Mouse (Mus musculus): ENCODE measurements around the gene Hnrnpll. TPM values are rescaled to one million over a fixed set of nuclear protein-coding genes. Genes with fewer than 3 reads are reported as not detected.

Gene Hnrnpll
- polyA plus RNA-seq, 1 experiment from 2014 or later = 86.7 TPM

GRCm38 (mm10) chr17:80083223-80083622 lies 21.1 kb upstream of the Hnrnpll start:
- Histone ChIP-seq H3K36me3 (no peaks in the 10 kb centered on the region), H3K4me3 (no peak overlapping the region), H3K27ac (replicated peaks) (no peak overlapping the region), H3K27me3 (ENCODE audit: low read depth, poor library complexity, severe bottlenecking) (no peaks in the 10 kb centered on the region), H3K4me1 (no peaks in the 10 kb centered on the region), H3K9me3 (replicated peaks) (no peaks in the 10 kb centered on the region)
- 81% methylated on average over 6 of the region's 6 CpGs for WGBS
- DNase-seq (ENCODE audit: low spot score) = no peak

GRCm38 (mm10) chr17:80078726-80079125 lies 16.6 kb upstream of the Hnrnpll start:
- Histone ChIP-seq H3K4me1 (no peaks in the 10 kb centered on the region), H3K27ac (replicated peaks) (no peak overlapping the region), H3K4me3 (no peak overlapping the region), H3K36me3 (no peaks in the 10 kb centered on the region), H3K27me3 (ENCODE audit: low read depth, poor library complexity, severe bottlenecking) (no peaks in the 10 kb centered on the region), H3K9me3 (replicated peaks) (no peaks in the 10 kb centered on the region)
- DNase-seq (ENCODE audit: low spot score) = no peak
- WGBS = 93% methylated on average over 4 of the region's 4 CpGs

GRCm38 (mm10) chr17:80067257-80067656 lies 5.1 kb upstream of the Hnrnpll start:
- DNase-seq (ENCODE audit: low spot score) = no peak
- H3K4me1 ChIP-seq = peaks cover 12% of the 10 kb centered on the region
- no peaks in the 10 kb centered on the region for H3K27me3 ChIP-seq (ENCODE audit: low read depth, poor library complexity, severe bottlenecking)
- H3K36me3 ChIP-seq = no peaks in the 10 kb centered on the region
- no peaks in the 10 kb centered on the region for H3K9me3 ChIP-seq (replicated peaks)
- no peak overlapping the region for H3K27ac ChIP-seq (replicated peaks)
- 88% methylated on average over 5 of the region's 6 CpGs for WGBS
- no peak overlapping the region for H3K4me3 ChIP-seq

GRCm38 (mm10) chr17:80063840-80064495 lies 1.8 kb upstream of the Hnrnpll start:
- Histone ChIP-seq H3K27ac (replicated peaks) (no peak overlapping the region), H3K4me1 (peaks cover 26% of the 10 kb centered on the region), H3K9me3 (replicated peaks) (no peaks in the 10 kb centered on the region), H3K36me3 (no peaks in the 10 kb centered on the region), H3K27me3 (ENCODE audit: low read depth, poor library complexity, severe bottlenecking) (no peaks in the 10 kb centered on the region), H3K4me3 (no peak overlapping the region)
- 74% methylated on average over 8 of the region's 8 CpGs for WGBS
- DNase-seq (ENCODE audit: low spot score) = peak; percentile 17

GRCm38 (mm10) chr17:80063386-80063785 lies 1.3 kb upstream of the Hnrnpll start:
- Histone ChIP-seq H3K4me3 (peak overlapping the region; percentile 78; the same call in 1 of the 2 replicates), H3K27ac (replicated peaks) (no peak overlapping the region), H3K27me3 (ENCODE audit: low read depth, poor library complexity, severe bottlenecking) (no peaks in the 10 kb centered on the region), H3K9me3 (replicated peaks) (no peaks in the 10 kb centered on the region), H3K36me3 (peaks cover 2% of the 10 kb centered on the region; the same call in 1 of the 2 replicates), H3K4me1 (peaks cover 32% of the 10 kb centered on the region)
- no peak for DNase-seq (ENCODE audit: low spot score)
- WGBS = 91% methylated on average over 10 of the region's 10 CpGs

GRCm38 (mm10) chr17:80062620-80063010 lies 481 bp upstream of the Hnrnpll start:
- peaks cover 9% of the 10 kb centered on the region for H3K36me3 ChIP-seq
- peaks cover 35% of the 10 kb centered on the region for H3K4me1 ChIP-seq
- WGBS = 3% methylated on average over 15 of the region's 15 CpGs
- no peaks in the 10 kb centered on the region for H3K27me3 ChIP-seq (ENCODE audit: low read depth, poor library complexity, severe bottlenecking)
- no peak for DNase-seq (ENCODE audit: low spot score)
- H3K27ac ChIP-seq (replicated peaks) = peak overlapping the region; percentile 97
- no peaks in the 10 kb centered on the region for H3K9me3 ChIP-seq (replicated peaks)
- H3K4me3 ChIP-seq = peak overlapping the region; percentile 78

- H3K4me1 ChIP-seq = peaks cover 35% of the 10 kb centered on the region
- H3K27me3 ChIP-seq (ENCODE audit: low read depth, poor library complexity, severe bottlenecking) = no peaks in the 10 kb centered on the region
- peak; percentile 72 for DNase-seq (ENCODE audit: low spot score)
- under 1% methylated on average over 83 of the region's 83 CpGs for WGBS
- peaks cover 21% of the 10 kb centered on the region for H3K36me3 ChIP-seq
- peak overlapping the region; percentile 97 for H3K27ac ChIP-seq (replicated peaks)
- H3K9me3 ChIP-seq (replicated peaks) = no peaks in the 10 kb centered on the region
- H3K4me3 ChIP-seq = peak overlapping the region; percentile 78
Measured at GRCm38 (mm10) chr17:80060828-80061782, 1.0 kb downstream of the Hnrnpll start.

- H3K9me3 ChIP-seq (replicated peaks) = no peaks in the 10 kb centered on the region
- H3K4me3 ChIP-seq = peak overlapping the region; percentile 78
- WGBS = 29% methylated on average over 5 of the region's 5 CpGs
- peaks cover 23% of the 10 kb centered on the region for H3K36me3 ChIP-seq
- peak overlapping the region; percentile 97 for H3K27ac ChIP-seq (replicated peaks)
- H3K27me3 ChIP-seq (ENCODE audit: low read depth, poor library complexity, severe bottlenecking) = no peaks in the 10 kb centered on the region
- DNase-seq (ENCODE audit: low spot score) = no peak
- peaks cover 35% of the 10 kb centered on the region for H3K4me1 ChIP-seq
Measured at GRCm38 (mm10) chr17:80060151-80060550, 2.0 kb downstream of the Hnrnpll start.

GRCm38 (mm10) chr17:80059731-80060130 lies 2.4 kb downstream of the Hnrnpll start:
- Histone ChIP-seq H3K36me3 (peaks cover 25% of the 10 kb centered on the region), H3K4me1 (peaks cover 35% of the 10 kb centered on the region), H3K27ac (replicated peaks) (no peak overlapping the region), H3K4me3 (peak overlapping the region; percentile 78), H3K27me3 (ENCODE audit: low read depth, poor library complexity, severe bottlenecking) (no peaks in the 10 kb centered on the region), H3K9me3 (replicated peaks) (no peaks in the 10 kb centered on the region)
- 29% methylated on average over 1 of the region's 1 CpGs for WGBS
- no peak for DNase-seq (ENCODE audit: low spot score)

- 72% methylated on average over 1 of the region's 1 CpGs for WGBS
- DNase-seq (ENCODE audit: low spot score) = no peak
- H3K27ac ChIP-seq (replicated peaks) = no peak overlapping the region
- H3K4me1 ChIP-seq = peaks cover 31% of the 10 kb centered on the region
- no peaks in the 10 kb centered on the region for H3K27me3 ChIP-seq (ENCODE audit: low read depth, poor library complexity, severe bottlenecking)
- H3K4me3 ChIP-seq = no peak overlapping the region; the same call in 1 of the 2 replicates
- H3K9me3 ChIP-seq (replicated peaks) = no peaks in the 10 kb centered on the region
- H3K36me3 ChIP-seq = peaks cover 37% of the 10 kb centered on the region
Measured at GRCm38 (mm10) chr17:80058501-80058900, 3.6 kb downstream of the Hnrnpll start.

GRCm38 (mm10) chr17:80053931-80054734 lies 8.0 kb downstream of the Hnrnpll start:
- Histone ChIP-seq H3K4me1 (peaks cover 11% of the 10 kb centered on the region), H3K27me3 (ENCODE audit: low read depth, poor library complexity, severe bottlenecking) (no peaks in the 10 kb centered on the region), H3K27ac (replicated peaks) (no peak overlapping the region), H3K4me3 (no peak overlapping the region), H3K36me3 (peaks cover 81% of the 10 kb centered on the region), H3K9me3 (replicated peaks) (no peaks in the 10 kb centered on the region)
- WGBS = 94% methylated on average over 27 of the region's 27 CpGs
- DNase-seq (ENCODE audit: low spot score) = no peak

- Histone ChIP-seq H3K9me3 (replicated peaks) (no peaks in the 10 kb centered on the region), H3K4me1 (no peaks in the 10 kb centered on the region), H3K36me3 (peaks cover 87% of the 10 kb centered on the region), H3K27ac (replicated peaks) (no peak overlapping the region), H3K4me3 (no peak overlapping the region), H3K27me3 (ENCODE audit: low read depth, poor library complexity, severe bottlenecking) (no peaks in the 10 kb centered on the region)
- WGBS = 79% methylated on average over 1 of the region's 1 CpGs
- DNase-seq (ENCODE audit: low spot score) = no peak
Measured at GRCm38 (mm10) chr17:80051682-80052081, 10.5 kb downstream of the Hnrnpll start.
